Mouse (Mus musculus) forelimb bud, embryonic 11.5 days (tissue): ENCODE measurements at regions not wholly inside any gene's neighbourhood (a gene's known extent, or its start where the extent isn't known, plus 50 kb on each side); places are given as distances from the start of the nearest gene placed in this dataset.

Experiments used
- DNase-seq: peaks from one replicate; pipeline ENCODE4 v3.0.0-alpha.2; 2012; ENCODE audit warnings: low read depth, low spot score

GRCm38 (mm10) chr9:79111326-79111725, 496.0 kb downstream of the Cd109 start:
- no peak for DNase-seq

GRCm38 (mm10) chr9:79140970-79141369, 525.6 kb downstream of the Cd109 start:
- no peak for DNase-seq

DNA sequence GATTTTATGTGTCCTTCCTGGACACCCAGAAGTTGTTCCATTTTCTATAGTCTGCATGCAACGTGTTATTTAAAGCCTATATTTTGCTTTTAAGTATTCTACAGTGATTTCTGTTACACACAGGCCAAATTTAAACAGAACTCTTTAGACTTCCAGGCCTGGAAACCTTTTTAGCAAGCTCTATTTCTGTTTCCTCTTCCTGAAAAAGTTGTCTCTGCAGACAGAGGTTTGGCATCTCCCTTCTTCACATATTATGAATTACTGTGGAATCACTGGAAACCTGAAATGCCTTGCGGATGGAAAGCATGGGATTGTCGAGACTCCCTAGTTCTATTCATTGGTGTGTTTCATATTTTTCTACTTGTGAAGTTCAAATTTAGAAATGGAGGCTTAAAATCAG, 530.7 kb downstream of the Cd109 start:
- DNase-seq: no peak

DNA sequence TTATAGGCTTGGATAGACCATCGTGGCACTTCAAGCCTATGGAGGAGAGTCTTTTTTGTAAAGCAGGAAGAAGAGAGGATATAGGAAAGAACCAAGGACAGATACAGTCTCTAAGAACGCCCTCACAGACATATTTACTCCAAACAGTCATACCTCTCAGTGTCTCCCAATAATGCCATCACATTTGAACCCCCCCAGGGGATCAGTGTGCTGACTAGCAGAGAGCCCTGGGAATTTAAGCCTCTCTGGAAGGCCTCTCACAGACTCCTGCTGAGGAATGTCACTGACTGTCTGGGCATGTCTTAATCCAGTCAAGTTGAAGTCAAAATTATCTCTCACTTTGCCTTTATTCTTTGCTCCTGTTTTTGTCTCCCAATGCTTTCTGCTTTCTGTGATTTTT, 550.2 kb downstream of the Cd109 start:
- peak; percentile 3 for DNase-seq

- no peak for DNase-seq
Measured at GRCm38 (mm10) chr9:79173036-79173435, 545.6 kb downstream of the Col12a1 start.

GRCm38 (mm10) chr9:79179954-79180353, 538.7 kb downstream of the Col12a1 start:
- DNase-seq: no peak

GRCm38 (mm10) chr9:79195420-79195819, 523.2 kb downstream of the Col12a1 start:
- DNase-seq: no peak

- DNase-seq: no peak
Measured at GRCm38 (mm10) chr9:79201755-79202154, 516.9 kb downstream of the Col12a1 start.

GRCm38 (mm10) chr9:79213364-79213763, 505.3 kb downstream of the Col12a1 start:
- no peak for DNase-seq

DNA sequence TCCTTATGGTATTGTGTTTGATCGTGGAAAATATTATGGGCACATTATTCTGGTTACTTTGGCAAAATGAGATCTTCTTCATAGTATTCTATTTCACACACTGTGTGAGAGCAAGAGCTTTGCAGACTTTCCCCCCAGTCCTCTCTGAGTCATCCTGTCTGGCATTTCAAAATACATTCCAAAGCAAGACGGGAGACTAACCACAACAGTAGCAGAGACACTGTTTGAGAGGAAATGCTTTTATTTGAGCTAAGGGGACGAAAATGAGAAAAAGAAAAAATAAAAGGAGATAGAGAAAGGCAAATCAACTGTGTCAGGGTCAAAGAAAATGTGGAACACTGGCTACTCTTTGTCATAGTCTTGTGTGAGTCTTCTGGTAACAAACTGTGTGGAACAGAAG, 502.6 kb downstream of the Col12a1 start:
- DNase-seq: no peak

- no peak for DNase-seq
Measured at GRCm38 (mm10) chr9:79216432-79216831, 502.2 kb downstream of the Col12a1 start.

DNA sequence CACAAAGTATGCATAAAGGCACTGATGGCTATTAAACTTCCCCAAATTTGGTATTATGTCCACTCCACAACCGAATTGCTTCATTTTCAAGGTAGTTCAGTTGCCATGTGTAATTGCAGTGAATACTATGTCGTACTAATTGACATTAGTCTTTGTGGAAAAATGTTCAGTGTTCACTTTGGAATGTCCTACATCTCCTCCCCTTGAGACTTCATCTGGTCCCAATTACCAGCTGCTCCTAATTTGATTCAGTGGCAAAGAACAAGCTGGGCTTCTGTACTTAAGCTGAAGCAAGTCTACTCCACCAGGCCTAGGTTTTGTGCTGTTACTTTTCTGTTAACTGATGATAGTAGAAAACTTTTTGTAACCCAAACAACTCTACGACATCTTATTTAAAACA, 485.6 kb downstream of the Col12a1 start:
- peak; percentile 68 for DNase-seq

DNA sequence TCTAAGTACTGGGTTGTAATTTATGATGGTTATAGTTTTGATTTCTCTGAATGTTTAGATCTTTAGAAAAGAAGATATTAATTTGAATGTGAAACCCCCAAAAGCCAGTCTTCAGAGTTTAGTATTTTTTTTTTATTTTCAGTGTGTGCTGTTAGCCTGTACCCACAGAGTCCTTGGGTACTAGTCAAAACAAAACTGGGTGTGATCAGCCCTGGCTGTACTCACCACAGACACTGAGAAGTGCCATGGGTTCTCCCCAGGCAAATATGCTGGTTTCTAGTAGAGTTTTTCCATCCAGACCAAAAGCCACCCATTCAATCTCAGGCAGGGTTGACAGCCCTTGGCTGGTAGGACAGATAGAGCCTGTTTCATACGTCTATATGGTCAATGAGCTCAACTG, 484.9 kb downstream of the Col12a1 start:
- no peak for DNase-seq

DNA sequence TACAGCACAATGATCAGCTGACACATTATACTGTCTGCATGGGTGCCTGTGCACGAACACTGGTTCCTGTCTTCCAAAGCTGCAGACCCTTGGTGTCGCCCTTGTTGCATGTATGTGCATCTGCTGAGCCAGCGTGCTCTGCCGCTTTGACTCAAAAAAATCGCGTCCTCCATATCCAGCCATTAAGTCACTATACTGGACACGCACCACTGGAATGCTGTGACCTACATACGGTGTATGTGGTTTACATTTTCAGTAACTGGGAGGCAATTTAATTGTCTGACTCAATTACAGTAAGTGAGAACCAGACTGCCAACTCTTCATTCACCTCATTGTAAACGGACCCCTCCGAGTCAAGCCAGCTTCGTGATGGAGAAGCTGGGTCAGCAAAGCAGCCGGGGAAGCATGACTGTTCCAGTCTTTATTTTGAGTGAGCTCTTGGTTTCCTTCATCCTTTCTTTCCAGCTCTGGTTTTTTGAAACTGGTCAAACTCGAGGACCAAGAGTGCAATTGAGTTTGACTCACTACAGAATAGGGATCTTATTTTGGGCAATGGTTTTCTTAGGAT, 448.9 kb downstream of the Col12a1 start:
- no peak for DNase-seq

- DNase-seq: no peak
Measured at GRCm38 (mm10) chr9:79270256-79270655, 448.4 kb downstream of the Col12a1 start.

GRCm38 (mm10) chr9:79287849-79288248, 430.8 kb downstream of the Col12a1 start:
- no peak for DNase-seq

DNA sequence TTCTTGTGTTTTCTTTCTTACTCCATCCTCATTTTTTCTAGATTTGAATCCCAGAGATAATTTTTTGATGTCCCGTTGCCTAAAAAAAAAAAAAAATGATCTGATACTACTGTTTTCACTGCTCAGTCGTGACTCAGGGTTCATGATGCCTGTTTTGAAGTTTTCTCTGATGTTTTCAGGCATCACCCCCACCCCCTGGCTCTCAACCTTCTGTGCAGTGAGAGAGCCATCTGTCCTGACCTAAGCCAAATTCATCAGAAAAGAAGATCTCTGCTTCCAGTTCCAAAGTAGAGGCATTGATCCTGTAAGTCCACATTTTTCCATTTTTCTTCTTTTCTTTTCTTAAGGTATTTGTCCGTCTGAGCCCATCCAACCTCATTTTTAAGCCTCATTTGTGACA, 423.3 kb downstream of the Col12a1 start:
- DNase-seq: no peak

GRCm38 (mm10) chr9:79301580-79301979, 417.1 kb downstream of the Col12a1 start:
- no peak for DNase-seq

GRCm38 (mm10) chr9:79310591-79310990, 408.0 kb downstream of the Col12a1 start:
- DNase-seq: no peak

DNA sequence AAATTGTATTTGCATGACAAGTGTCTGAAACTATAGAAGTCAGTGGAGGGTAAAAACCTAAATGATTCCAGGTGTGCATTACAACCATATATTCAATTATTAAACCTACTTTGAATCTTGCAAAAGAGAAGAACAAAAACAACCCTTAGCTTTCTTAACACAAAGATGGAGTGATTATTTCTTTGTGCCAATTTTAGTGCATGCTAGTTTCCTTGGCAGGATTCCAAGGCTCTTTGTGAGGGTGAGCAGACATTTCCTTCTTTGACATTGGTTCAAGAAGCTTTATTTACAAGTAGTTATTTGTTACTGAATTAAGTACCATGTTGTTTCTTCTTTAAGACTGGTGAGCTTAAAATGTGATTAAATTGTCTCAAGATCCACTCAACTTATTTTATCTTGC, 401.2 kb downstream of the Col12a1 start:
- DNase-seq: no peak

DNA sequence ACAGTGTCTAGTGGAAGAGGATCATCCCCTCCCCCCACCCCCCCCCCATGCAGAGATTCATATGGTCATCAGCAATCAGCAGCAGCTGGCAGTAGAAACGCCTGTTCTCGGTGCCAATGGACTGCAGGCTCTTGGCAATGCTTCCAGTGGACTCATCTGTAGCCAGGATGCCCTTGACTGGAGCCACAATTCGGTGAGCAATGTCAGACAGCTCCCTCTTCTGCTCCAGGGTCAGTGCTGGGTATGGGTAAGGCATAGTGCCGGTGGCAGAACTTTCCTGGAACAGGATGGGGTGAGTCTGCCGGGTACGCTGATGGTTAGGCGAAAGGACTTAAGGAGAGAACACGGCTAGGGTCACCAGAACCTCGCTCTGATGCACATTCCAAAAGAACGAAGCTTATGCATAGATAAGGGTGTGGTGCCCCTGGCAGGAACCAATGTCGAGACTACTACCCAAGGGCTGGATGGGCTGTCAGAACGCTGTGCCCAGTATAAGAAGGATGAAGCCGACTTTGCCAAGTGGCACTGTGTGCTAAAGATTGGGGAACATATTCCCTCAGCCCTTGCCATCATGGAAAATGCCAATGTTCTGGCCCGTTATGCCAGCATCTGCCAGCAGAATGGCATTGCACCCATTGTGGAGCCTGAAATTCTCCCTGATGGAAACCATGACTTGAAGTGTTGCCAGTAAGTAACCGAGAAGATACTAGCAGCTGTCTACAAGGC, 372.1 kb downstream of the Col12a1 start:
- no peak for DNase-seq

- DNase-seq: no peak
Measured at GRCm38 (mm10) chr9:79392020-79392419, 326.6 kb downstream of the Col12a1 start.

DNA sequence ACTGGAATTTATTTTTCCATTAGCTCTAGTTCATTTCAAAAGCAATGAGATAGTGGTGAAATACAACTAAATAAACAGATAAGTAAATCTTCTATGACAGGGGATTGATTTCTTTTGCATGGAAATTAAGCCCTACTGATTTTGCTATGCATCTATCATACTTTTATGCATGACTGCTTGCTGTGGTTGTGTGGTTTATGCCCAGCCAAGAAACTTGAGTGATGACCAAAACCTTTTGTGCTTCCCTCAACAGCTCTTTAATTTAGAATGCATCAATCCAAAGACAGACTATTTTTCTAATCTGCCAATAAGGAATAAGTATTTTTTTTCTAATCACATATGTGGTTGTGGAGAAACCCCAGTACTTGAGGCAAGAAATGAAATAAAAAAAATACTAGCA, 303.6 kb downstream of the Col12a1 start:
- DNase-seq: no peak

GRCm38 (mm10) chr9:79430417-79430816, 288.2 kb downstream of the Col12a1 start:
- no peak for DNase-seq
